Mouse (Mus musculus): ENCODE results near the gene Zfp970. TPM values are rescaled to one million over a fixed set of nuclear protein-coding genes. Genes with fewer than 3 reads are reported as not detected.
"Not testable (repeated sequence)": the region's sequence is repeated elsewhere in the genome, so short reads cannot be mapped to it uniquely, and the experiment has no call there.

Gene Zfp970
- polyA plus RNA-seq, 1 experiment from 2014 or later = 12.2 TPM

DNA sequence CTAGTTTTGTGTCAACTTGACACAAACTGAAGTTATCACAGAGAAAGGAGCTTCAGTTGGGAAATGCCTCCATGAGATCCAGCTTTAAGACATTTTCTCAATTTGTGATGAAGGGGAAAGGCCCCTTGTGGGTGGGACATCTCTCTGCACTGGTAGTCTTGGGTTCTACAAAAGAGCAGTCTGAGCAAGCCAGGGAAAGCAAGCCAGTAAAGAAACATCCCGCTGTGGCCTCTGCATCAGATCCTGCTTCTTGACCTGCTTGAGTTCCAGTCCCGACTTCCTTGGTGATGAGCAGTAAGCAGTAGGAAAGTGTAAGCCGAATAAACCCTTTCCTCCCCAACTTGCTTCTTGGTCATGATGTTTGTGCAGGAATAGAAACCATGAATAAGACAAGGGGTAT is 47.4 kb downstream of the Zfp970 start:
- H3K36me3 ChIP-seq (ENCODE audit: control insufficient read depth, insufficient read depth, low read length); H3K27ac ChIP-seq (ENCODE audit: low read depth, low read length); H3K4me1 ChIP-seq (ENCODE audit: control insufficient read depth, insufficient read depth, low read length); ATAC-seq (ENCODE audit: low FRiP score); DNase-seq (ENCODE audit: low spot score, missing footprints); H3K4me3 ChIP-seq (ENCODE audit: low read depth, low read length); H3K9me3 ChIP-seq (ENCODE audit: control insufficient read depth, low read length); H3K4me2 ChIP-seq; H3K9ac ChIP-seq (ENCODE audit: low read length); H3K27me3 ChIP-seq (ENCODE audit: control insufficient read depth, insufficient read depth, low read length): not testable (repeated sequence)
- WGBS = 95% methylated on average over 3 of the region's 3 CpGs

GRCm38 (mm10) chr2:177513991-177514479 is 49.5 kb downstream of the Zfp970 start:
- H3K27me3 ChIP-seq (ENCODE audit: control insufficient read depth, insufficient read depth, low read length); H3K9me3 ChIP-seq (ENCODE audit: control insufficient read depth, low read length); H3K4me1 ChIP-seq (ENCODE audit: control insufficient read depth, insufficient read depth, low read length); H3K4me2 ChIP-seq; H3K27ac ChIP-seq (ENCODE audit: low read depth, low read length); ATAC-seq (ENCODE audit: low FRiP score); DNase-seq (ENCODE audit: low spot score, missing footprints); H3K9ac ChIP-seq (ENCODE audit: low read length); H3K36me3 ChIP-seq (ENCODE audit: control insufficient read depth, insufficient read depth, low read length); H3K4me3 ChIP-seq (ENCODE audit: low read depth, low read length): not testable (repeated sequence)
- 77% methylated on average over 4 of the region's 4 CpGs for WGBS

- not testable (repeated sequence) for DNase-seq (ENCODE audit: low spot score, missing footprints); H3K4me3 ChIP-seq (ENCODE audit: low read depth, low read length); H3K27me3 ChIP-seq (ENCODE audit: control insufficient read depth, insufficient read depth, low read length); H3K4me1 ChIP-seq (ENCODE audit: control insufficient read depth, insufficient read depth, low read length); H3K4me2 ChIP-seq; H3K9me3 ChIP-seq (ENCODE audit: control insufficient read depth, low read length); H3K27ac ChIP-seq (ENCODE audit: low read depth, low read length); H3K36me3 ChIP-seq (ENCODE audit: control insufficient read depth, insufficient read depth, low read length); H3K9ac ChIP-seq (ENCODE audit: low read length); ATAC-seq (ENCODE audit: low FRiP score)
- 86% methylated on average over 9 of the region's 9 CpGs for WGBS
Observed at GRCm38 (mm10) chr2:177517746-177518145, 53.2 kb downstream of the Zfp970 start.

DNA sequence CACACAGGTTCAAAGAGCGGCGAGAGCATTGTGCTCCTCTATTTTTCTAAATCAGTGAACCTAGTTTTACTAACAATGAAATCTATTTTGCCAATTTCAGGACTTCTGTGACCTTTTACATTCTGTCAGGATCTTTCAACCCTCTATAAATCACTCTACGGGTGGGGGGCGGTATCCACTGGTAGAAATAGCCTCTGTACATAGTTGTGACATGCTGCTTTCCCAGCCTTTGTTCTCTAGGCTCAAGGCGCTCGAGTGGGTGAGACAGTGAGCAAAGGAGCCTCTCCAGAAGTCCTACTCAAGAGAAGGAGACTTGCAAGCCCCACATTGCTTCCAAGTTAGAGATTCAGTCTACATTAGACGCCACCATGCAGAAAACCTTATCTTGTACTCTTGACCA is 53.8 kb downstream of the Zfp970 start:
- H3K27ac ChIP-seq (ENCODE audit: low read depth, low read length); H3K4me1 ChIP-seq (ENCODE audit: control insufficient read depth, insufficient read depth, low read length); H3K36me3 ChIP-seq (ENCODE audit: control insufficient read depth, insufficient read depth, low read length); H3K9ac ChIP-seq (ENCODE audit: low read length); H3K4me3 ChIP-seq (ENCODE audit: low read depth, low read length); H3K4me2 ChIP-seq; ATAC-seq (ENCODE audit: low FRiP score); H3K27me3 ChIP-seq (ENCODE audit: control insufficient read depth, insufficient read depth, low read length); DNase-seq (ENCODE audit: low spot score, missing footprints); H3K9me3 ChIP-seq (ENCODE audit: control insufficient read depth, low read length): not testable (repeated sequence)
- WGBS = 92% methylated on average over 7 of the region's 7 CpGs

- not testable (repeated sequence) for ATAC-seq (ENCODE audit: low FRiP score); H3K4me3 ChIP-seq (ENCODE audit: low read depth, low read length); H3K4me2 ChIP-seq; H3K9ac ChIP-seq (ENCODE audit: low read length); DNase-seq (ENCODE audit: low spot score, missing footprints); H3K9me3 ChIP-seq (ENCODE audit: control insufficient read depth, low read length); H3K4me1 ChIP-seq (ENCODE audit: control insufficient read depth, insufficient read depth, low read length); H3K27me3 ChIP-seq (ENCODE audit: control insufficient read depth, insufficient read depth, low read length); H3K27ac ChIP-seq (ENCODE audit: low read depth, low read length); H3K36me3 ChIP-seq (ENCODE audit: control insufficient read depth, insufficient read depth, low read length)
- WGBS = 86% methylated on average over 1 of the region's 1 CpGs
Observed at GRCm38 (mm10) chr2:177518960-177519359, 54.4 kb downstream of the Zfp970 start.

DNA sequence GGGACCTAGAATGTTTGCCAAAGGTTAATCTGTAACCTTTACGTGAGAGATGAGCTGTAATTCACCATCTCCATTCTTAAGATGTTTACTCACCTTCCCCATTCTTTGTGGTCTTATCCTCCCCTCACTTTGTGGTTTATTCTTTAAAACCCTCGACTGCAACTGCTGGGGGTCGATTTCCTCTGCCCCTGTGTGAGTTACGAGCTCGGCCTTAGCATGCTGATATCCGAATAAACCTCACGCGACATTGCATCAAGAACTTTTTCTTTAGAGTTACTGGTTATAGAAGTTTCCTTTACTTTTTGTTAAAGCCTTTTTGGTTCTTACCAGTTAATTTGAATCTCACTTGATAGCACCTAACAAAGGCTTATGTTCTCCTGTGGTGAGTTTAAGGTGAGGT is 55.5 kb downstream of the Zfp970 start:
- H3K27me3 ChIP-seq (ENCODE audit: control insufficient read depth, insufficient read depth, low read length) = no peaks in the 10 kb centered on the region
- H3K4me2 ChIP-seq = no peak overlapping the region
- H3K4me3 ChIP-seq (ENCODE audit: low read depth, low read length) = no peak overlapping the region
- DNase-seq (ENCODE audit: low spot score, missing footprints) (peak; percentile 68), ATAC-seq (ENCODE audit: low FRiP score) (no peak)
- 86% methylated on average over 8 of the region's 8 CpGs for WGBS
- no peak overlapping the region for H3K27ac ChIP-seq (ENCODE audit: low read depth, low read length)
- no peaks in the 10 kb centered on the region for H3K36me3 ChIP-seq (ENCODE audit: control insufficient read depth, insufficient read depth, low read length)
- no peak overlapping the region for H3K9ac ChIP-seq (ENCODE audit: low read length)
- H3K4me1 ChIP-seq (ENCODE audit: control insufficient read depth, insufficient read depth, low read length) = no peaks in the 10 kb centered on the region
- H3K9me3 ChIP-seq (ENCODE audit: control insufficient read depth, low read length) = peaks cover 3% of the 10 kb centered on the region; the same call in 1 of the 2 replicates

DNA sequence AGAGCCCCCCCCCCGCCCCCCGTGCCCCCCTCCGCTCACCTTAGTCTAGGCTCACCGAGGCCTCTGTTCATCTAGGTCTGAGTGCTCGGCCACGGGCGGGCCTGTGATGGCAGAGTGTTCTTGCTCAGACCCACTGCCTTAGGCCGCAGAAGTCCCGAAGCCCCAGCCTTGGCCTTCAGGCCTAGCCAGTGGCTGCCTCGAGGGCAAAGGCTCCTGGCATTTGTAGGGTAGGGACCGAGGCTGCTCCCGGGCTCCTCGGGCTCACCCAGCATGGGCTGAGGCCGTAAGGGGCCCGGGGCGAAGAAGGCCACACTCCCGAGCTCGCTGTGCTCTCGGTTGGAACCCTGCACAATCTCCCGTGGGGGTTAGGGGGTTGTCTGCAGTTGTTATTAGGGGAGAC is 58.5 kb downstream of the Zfp970 start:
- 90% methylated on average over 20 of the region's 20 CpGs for WGBS
- DNase-seq (ENCODE audit: low spot score, missing footprints) = no peak
- no peak overlapping the region for H3K4me3 ChIP-seq (ENCODE audit: low read depth, low read length)
- ATAC-seq (ENCODE audit: low FRiP score) = no peak
- no peaks in the 10 kb centered on the region for H3K4me1 ChIP-seq (ENCODE audit: control insufficient read depth, insufficient read depth, low read length)
- H3K9ac ChIP-seq (ENCODE audit: low read length) = no peak overlapping the region
- no peaks in the 10 kb centered on the region for H3K27me3 ChIP-seq (ENCODE audit: control insufficient read depth, insufficient read depth, low read length)
- no peak overlapping the region for H3K4me2 ChIP-seq
- H3K36me3 ChIP-seq (ENCODE audit: control insufficient read depth, insufficient read depth, low read length) = no peaks in the 10 kb centered on the region
- H3K9me3 ChIP-seq (ENCODE audit: control insufficient read depth, low read length) = peaks cover 3% of the 10 kb centered on the region; the same call in 1 of the 2 replicates
- no peak overlapping the region for H3K27ac ChIP-seq (ENCODE audit: low read depth, low read length)

- DNase-seq (ENCODE audit: low spot score, missing footprints); H3K4me3 ChIP-seq (ENCODE audit: low read depth, low read length); H3K27me3 ChIP-seq (ENCODE audit: control insufficient read depth, insufficient read depth, low read length); H3K4me1 ChIP-seq (ENCODE audit: control insufficient read depth, insufficient read depth, low read length); H3K36me3 ChIP-seq (ENCODE audit: control insufficient read depth, insufficient read depth, low read length); H3K27ac ChIP-seq (ENCODE audit: low read depth, low read length); H3K9me3 ChIP-seq (ENCODE audit: control insufficient read depth, low read length); H3K4me2 ChIP-seq; H3K9ac ChIP-seq (ENCODE audit: low read length); ATAC-seq (ENCODE audit: low FRiP score): not testable (repeated sequence)
- 90% methylated on average over 6 of the region's 6 CpGs for WGBS
Observed at GRCm38 (mm10) chr2:177523674-177524073, 59.1 kb downstream of the Zfp970 start.

- not testable (repeated sequence) for H3K27ac ChIP-seq (ENCODE audit: low read depth, low read length); H3K27me3 ChIP-seq (ENCODE audit: control insufficient read depth, insufficient read depth, low read length); H3K4me1 ChIP-seq (ENCODE audit: control insufficient read depth, insufficient read depth, low read length); H3K4me2 ChIP-seq; H3K36me3 ChIP-seq (ENCODE audit: control insufficient read depth, insufficient read depth, low read length); H3K9ac ChIP-seq (ENCODE audit: low read length); H3K4me3 ChIP-seq (ENCODE audit: low read depth, low read length); ATAC-seq (ENCODE audit: low FRiP score); DNase-seq (ENCODE audit: low spot score, missing footprints); H3K9me3 ChIP-seq (ENCODE audit: control insufficient read depth, low read length)
- 93% methylated on average over 16 of the region's 16 CpGs for whole genome bisulfite sequencing
Observed at GRCm38 (mm10) chr2:177524171-177524570, 59.6 kb downstream of the Zfp970 start.
